Mouse (Mus musculus): ENCODE measurements at regions not wholly inside any gene's neighbourhood (a gene's known extent, or its start where the extent isn't known, plus 50 kb on each side); places are given as distances from the start of the nearest gene placed in this dataset.

GRCm38 (mm10) chr16:87250531-87250930 lies 103.5 kb upstream of the N6amt1 start:
- TF ChIP-seq EP300 (IDR thresholded peaks at IDR 0.05; ENCODE audit: low read depth) (no peak), CTCF (IDR thresholded peaks at IDR 0.05; ENCODE audit: low read depth) (no peak)

All from liver, postnatal 0 days (tissue).